Mouse (Mus musculus): ENCODE data around the gene Slc7a6os. TPM values are rescaled to one million over a fixed set of nuclear protein-coding genes. Genes with fewer than 3 reads are reported as not detected.

Gene Slc7a6os
- polyA plus RNA-seq, 1 experiment, result 34.4 TPM

DNA sequence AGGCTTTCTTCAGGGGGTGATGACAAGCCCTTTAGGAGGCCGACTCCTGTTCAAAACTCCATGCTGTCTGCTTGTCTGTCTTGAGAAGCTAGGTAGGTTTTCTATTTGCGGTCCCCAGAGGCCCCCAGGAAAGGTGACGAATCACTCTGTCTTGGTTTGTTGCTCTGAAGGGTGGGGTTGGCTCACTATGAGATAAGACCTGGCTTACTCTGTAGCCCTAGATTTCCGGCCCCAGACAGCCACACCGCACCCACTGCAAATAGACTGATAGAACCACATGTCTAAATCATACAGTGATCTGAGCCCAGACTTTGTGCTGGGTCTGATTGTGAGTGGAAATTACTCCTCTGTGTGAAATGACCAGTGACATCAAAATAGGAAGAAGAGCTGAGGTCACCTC is 19.1 kb downstream of the Slc7a6os start:
- TF ChIP-seq GATA1 (IDR thresholded peaks at IDR 0.05; ENCODE audit: low read length), result peak; percentile 63

- no peak for TF ChIP-seq GATA1 (IDR thresholded peaks at IDR 0.05; ENCODE audit: low read length)
These were observed 21.6 kb downstream of the Slc7a6os start for GRCm38 (mm10) chr8:106189162-106189561.

- no peak for TF ChIP-seq GATA1 (IDR thresholded peaks at IDR 0.05; ENCODE audit: low read length)
These were observed 24.3 kb downstream of the Slc7a6os start for GRCm38 (mm10) chr8:106186394-106186793.

GRCm38 (mm10) chr8:106185628-106186270 is 25.0 kb downstream of the Slc7a6os start:
- no peak for TF ChIP-seq GATA1 (IDR thresholded peaks at IDR 0.05; ENCODE audit: low read length)

GRCm38 (mm10) chr8:106178428-106178827 is 32.3 kb downstream of the Slc7a6os start:
- TF ChIP-seq GATA1 (IDR thresholded peaks at IDR 0.05; ENCODE audit: low read length), result no peak

DNA sequence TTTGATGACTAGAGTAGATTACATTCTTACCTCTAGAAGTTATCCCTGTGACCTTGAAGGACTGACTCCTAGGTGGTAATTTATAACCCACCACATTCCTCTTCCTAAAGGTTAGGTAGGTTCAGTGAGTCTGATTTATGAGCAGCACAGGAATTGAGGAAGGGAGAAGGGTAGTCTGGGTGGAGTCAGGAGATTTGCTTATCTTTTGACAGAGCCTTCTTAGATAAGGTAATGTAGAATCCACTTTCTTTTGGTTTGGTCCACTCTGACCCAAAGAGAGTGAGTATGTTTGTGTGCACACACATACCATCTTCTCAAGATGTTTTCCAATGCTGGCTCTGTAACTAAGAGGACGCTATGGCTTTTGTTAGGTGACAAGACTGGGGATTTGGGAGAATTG is 33.1 kb downstream of the Slc7a6os start:
- TF ChIP-seq GATA1 (IDR thresholded peaks at IDR 0.05; ENCODE audit: low read length), result no peak

- TF ChIP-seq GATA1 (IDR thresholded peaks at IDR 0.05; ENCODE audit: low read length), result no peak
These were observed 33.8 kb downstream of the Slc7a6os start for GRCm38 (mm10) chr8:106176891-106177290.

- TF ChIP-seq GATA1 (IDR thresholded peaks at IDR 0.05; ENCODE audit: low read length), result no peak
These were observed 37.2 kb downstream of the Slc7a6os start for GRCm38 (mm10) chr8:106173566-106173965.

GRCm38 (mm10) chr8:106169934-106170480 is 40.7 kb downstream of the Slc7a6os start:
- no peak for TF ChIP-seq GATA1 (IDR thresholded peaks at IDR 0.05; ENCODE audit: low read length)

- no peak for TF ChIP-seq GATA1 (IDR thresholded peaks at IDR 0.05; ENCODE audit: low read length)
These were observed 41.5 kb downstream of the Slc7a6os start for GRCm38 (mm10) chr8:106169017-106169933.

- TF ChIP-seq GATA1 (IDR thresholded peaks at IDR 0.05; ENCODE audit: low read length), result no peak
These were observed 42.2 kb downstream of the Slc7a6os start, which contains the start of gene Slc7a6 for GRCm38 (mm10) chr8:106168356-106169016. Gene Slc7a6, plus strand, starts transcription at chr8:106168857.

- TF ChIP-seq GATA1 (IDR thresholded peaks at IDR 0.05; ENCODE audit: low read length), result no peak
These were observed 45.3 kb downstream of the Slc7a6os start for GRCm38 (mm10) chr8:106165460-106165859.

DNA sequence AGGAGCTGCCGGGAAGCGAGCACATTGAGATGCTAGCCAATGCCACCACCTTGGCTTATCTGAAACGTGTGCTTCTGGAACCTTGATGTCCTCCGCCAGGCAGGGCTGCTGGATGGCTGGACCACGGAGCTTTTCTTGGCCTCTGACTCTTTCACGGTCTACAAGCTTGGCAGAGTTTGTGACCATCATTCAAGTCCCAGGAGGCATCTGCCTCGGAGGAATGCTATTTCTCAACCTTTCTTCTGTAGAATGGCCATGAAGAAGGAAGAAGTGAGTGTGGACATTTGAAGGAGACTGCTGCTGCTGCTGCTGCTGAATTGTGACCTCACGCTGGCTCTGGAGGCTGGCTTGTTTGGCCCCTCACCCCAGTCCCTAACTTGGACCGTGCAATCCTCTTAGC is 47.5 kb downstream of the Slc7a6os start:
- no peak for TF ChIP-seq GATA1 (IDR thresholded peaks at IDR 0.05; ENCODE audit: low read length)

DNA sequence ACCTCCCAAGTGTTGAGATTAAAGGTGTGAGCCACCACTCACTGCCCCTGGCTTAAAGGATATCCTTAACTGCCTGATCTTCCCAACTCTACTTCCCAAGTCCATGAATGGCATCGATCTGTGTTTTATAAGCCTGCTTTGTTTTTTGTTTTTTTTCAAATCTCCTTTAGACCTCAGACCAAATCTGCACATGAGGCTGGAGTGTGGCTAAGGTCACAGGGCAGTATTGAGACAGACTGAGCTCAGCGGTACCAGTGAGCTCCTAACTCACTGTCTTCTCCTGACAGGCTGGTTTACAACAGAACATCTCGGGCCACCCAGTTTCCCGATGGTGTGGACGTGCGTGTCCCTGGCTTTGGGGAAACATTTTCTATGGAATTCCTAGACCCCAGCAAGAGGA is 50.9 kb downstream of the Slc7a6os start:
- no peak for TF ChIP-seq GATA1 (IDR thresholded peaks at IDR 0.05; ENCODE audit: low read length)

- no peak for TF ChIP-seq GATA1 (IDR thresholded peaks at IDR 0.05; ENCODE audit: low read length)
These were observed 52.4 kb downstream of the Slc7a6os start for GRCm38 (mm10) chr8:106158381-106158780.

DNA sequence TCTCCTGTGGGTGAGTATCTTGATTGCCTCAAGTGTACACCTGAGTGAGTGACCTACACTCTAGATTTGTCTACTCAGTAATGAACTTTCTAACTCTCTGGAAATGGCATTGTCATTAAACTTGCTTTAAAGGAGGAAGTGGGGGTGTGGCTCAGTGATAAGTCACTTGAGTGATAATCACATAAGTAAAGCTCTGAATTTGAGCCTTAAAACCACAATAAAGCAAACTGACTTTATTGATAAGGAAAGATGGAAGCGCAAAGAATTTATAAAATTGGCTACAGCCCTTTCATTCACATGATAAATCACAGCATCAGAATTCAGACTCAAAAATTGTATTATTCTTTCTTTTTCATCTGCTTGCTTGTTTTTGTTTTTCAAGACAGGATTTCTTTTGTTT is 53.3 kb downstream of the Slc7a6os start:
- TF ChIP-seq GATA1 (IDR thresholded peaks at IDR 0.05; ENCODE audit: low read length), result peak; percentile 78

All from G1E-ER4 (cell line).